Mouse (Mus musculus): ENCODE results near the gene Limk2. TPM values are rescaled to one million over a fixed set of nuclear protein-coding genes. Genes with fewer than 3 reads are reported as not detected.

Limk2 gene
- polyA plus RNA-seq, 1 experiment from 2014 or later: 54.6 TPM

DNA sequence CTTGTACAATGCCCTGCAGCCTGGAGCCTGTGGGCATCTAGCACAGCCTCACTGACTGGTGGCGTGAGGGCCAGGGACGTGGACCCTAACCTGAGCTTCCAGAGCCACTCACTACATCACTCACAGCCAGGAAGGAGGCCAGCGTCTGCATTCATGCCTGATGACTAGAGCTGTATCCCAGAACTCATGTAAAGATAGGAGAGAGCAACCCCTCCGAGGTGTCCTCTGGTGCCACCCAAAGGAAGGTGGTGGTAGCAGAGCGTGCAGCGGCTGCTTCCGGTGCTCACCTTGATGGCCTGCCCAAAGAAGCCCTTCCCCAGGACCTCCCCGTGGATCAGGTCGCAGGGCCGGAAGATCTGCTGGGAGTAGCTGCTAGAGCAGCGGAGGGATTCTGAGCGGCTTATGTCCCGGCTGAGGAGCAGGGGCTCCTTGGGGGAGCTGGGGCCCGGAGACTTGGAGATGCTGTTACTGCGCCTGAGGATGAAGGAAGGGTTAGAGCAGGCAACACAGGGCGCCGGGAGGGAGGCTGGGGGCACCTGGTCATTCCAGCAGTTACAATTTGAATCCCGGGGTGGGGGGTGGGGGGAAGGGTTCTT lies 55.9 kb downstream of the Limk2 start:
- H3K4me3 ChIP-seq: no peak overlapping the region
- H3K9me3 ChIP-seq (replicated peaks): no peaks in the 10 kb centered on the region
- WGBS: 53% methylated on average over 18 of the region's 18 CpGs
- peaks cover 17% of the 10 kb centered on the region for H3K4me1 ChIP-seq
- DNase-seq (ENCODE audit: low spot score): no peak
- no peak overlapping the region for H3K27ac ChIP-seq
- H3K36me3 ChIP-seq: peaks cover 70% of the 10 kb centered on the region
- H3K27me3 ChIP-seq (ENCODE audit: low read depth, poor library complexity, severe bottlenecking): no peaks in the 10 kb centered on the region

DNA sequence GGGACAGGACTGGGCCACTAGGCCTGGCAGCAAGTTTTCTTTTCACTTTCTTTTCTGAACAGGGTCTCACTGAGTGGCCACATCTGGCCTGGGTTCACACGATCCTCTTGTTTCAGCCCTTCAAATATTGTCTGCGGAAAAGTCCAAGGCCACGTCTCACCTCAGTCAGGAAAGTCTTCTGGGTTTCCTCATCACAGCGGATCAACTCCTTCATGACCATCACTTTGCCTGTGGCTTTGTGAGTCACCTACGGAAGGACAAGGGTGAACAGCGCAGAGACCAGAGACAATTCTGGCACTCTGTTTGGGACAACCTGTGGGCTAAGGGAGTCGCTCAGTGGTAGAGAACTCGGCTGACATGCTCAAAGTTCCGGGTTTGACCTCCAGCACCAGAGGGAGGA lies 56.9 kb downstream of the Limk2 start:
- H3K4me3 ChIP-seq: no peak overlapping the region
- peaks cover 27% of the 10 kb centered on the region for H3K4me1 ChIP-seq
- H3K9me3 ChIP-seq (replicated peaks): no peaks in the 10 kb centered on the region
- 96% methylated on average over 9 of the region's 9 CpGs for WGBS
- no peaks in the 10 kb centered on the region for H3K27me3 ChIP-seq (ENCODE audit: low read depth, poor library complexity, severe bottlenecking)
- H3K36me3 ChIP-seq: peaks cover 62% of the 10 kb centered on the region
- no peak overlapping the region for H3K27ac ChIP-seq
- no peak for DNase-seq (ENCODE audit: low spot score)

GRCm38 (mm10) chr11:3349343-3349695 lies 59.7 kb downstream of the Limk2 start:
- no peak for DNase-seq (ENCODE audit: low spot score)
- peaks cover 63% of the 10 kb centered on the region for H3K36me3 ChIP-seq
- no peaks in the 10 kb centered on the region for H3K9me3 ChIP-seq (replicated peaks)
- peak overlapping the region; percentile 53; the same call in 1 of the 2 replicates for H3K27ac ChIP-seq
- 85% methylated on average over 4 of the region's 4 CpGs for WGBS
- H3K4me1 ChIP-seq: peaks cover 28% of the 10 kb centered on the region
- no peak overlapping the region for H3K4me3 ChIP-seq
- no peaks in the 10 kb centered on the region for H3K27me3 ChIP-seq (ENCODE audit: low read depth, poor library complexity, severe bottlenecking)

DNA sequence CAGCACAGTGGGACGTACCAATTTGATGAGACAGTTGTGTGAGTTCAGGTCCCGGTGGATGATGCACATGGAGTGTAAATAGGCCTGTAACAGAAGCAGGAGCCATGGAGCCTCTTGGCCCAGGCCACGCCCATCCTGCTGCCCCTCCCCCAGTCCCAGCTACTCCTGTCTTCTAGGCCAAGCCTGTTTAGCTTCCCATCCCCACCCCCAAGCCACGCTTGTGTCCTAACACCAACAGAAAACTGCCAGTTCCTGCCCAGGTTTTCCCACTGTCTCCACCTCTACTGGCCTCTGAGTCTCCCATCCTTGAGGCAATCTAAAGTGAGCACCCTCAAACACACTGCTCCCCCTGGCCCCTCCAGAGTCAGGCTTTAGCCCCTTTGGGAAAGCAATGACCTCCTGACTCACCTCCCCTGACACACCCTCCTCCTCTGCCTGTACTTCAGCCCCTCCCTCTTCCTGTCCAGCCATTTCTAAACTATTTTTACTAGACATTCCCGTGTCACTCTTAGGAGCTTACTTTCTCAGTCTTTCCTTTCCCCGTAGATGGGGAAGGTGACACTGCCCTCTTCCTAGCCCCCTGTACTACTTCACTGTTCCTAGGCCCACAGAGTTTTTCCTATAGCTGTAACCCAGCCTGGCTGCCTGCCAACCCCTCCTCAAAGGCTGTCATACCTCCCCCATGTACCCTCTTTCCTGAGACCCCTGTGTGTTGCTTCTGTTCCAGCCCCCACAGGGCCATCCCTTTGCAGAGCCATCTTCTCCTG lies 60.2 kb downstream of the Limk2 start:
- no peak for DNase-seq (ENCODE audit: low spot score)
- Histone ChIP-seq H3K9me3 (replicated peaks) (no peaks in the 10 kb centered on the region), H3K27me3 (ENCODE audit: low read depth, poor library complexity, severe bottlenecking) (no peaks in the 10 kb centered on the region), H3K27ac (peak overlapping the region; percentile 53), H3K4me1 (peaks cover 28% of the 10 kb centered on the region), H3K4me3 (no peak overlapping the region), H3K36me3 (peaks cover 63% of the 10 kb centered on the region)
- WGBS: 26% methylated on average over 6 of the region's 6 CpGs

- peaks cover 58% of the 10 kb centered on the region for H3K36me3 ChIP-seq
- DNase-seq (ENCODE audit: low spot score): no peak
- H3K4me3 ChIP-seq: no peak overlapping the region
- H3K4me1 ChIP-seq: peaks cover 23% of the 10 kb centered on the region
- no peaks in the 10 kb centered on the region for H3K27me3 ChIP-seq (ENCODE audit: low read depth, poor library complexity, severe bottlenecking)
- peak overlapping the region; percentile 53 for H3K27ac ChIP-seq
- H3K9me3 ChIP-seq (replicated peaks): no peaks in the 10 kb centered on the region
Measured at GRCm38 (mm10) chr11:3347835-3348195, 61.2 kb downstream of the Limk2 start.

- H3K4me1 ChIP-seq: peaks cover 23% of the 10 kb centered on the region
- WGBS: 63% methylated on average over 12 of the region's 12 CpGs
- H3K9me3 ChIP-seq (replicated peaks): no peaks in the 10 kb centered on the region
- peak; percentile 92 for DNase-seq (ENCODE audit: low spot score)
- no peaks in the 10 kb centered on the region for H3K27me3 ChIP-seq (ENCODE audit: low read depth, poor library complexity, severe bottlenecking)
- peaks cover 52% of the 10 kb centered on the region for H3K36me3 ChIP-seq
- no peak overlapping the region for H3K4me3 ChIP-seq
- peak overlapping the region; percentile 53 for H3K27ac ChIP-seq
Measured at GRCm38 (mm10) chr11:3347091-3347834, 61.7 kb downstream of the Limk2 start.

DNA sequence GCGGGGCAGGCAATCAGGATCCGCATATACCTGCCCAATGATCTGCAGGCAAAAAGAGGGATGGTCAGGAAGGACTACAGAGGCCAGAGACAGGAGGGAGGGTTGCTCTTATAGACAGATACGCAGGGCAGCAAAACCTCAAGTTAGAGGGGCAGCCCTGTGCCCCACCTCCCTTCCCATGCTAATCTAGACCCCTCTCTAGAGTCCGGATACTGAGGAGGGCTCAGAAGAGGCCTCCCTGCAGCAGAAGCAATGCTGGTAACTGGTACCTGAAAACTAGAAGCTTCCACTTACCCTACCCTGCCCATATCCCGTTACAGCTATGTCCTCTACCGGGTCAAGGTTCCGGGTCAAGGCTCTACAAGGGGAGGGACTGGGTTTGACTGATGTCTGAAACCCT lies 62.6 kb downstream of the Limk2 start:
- Histone ChIP-seq H3K27me3 (ENCODE audit: low read depth, poor library complexity, severe bottlenecking) (no peaks in the 10 kb centered on the region), H3K36me3 (peaks cover 45% of the 10 kb centered on the region), H3K4me1 (peaks cover 23% of the 10 kb centered on the region), H3K4me3 (no peak overlapping the region), H3K9me3 (replicated peaks) (no peaks in the 10 kb centered on the region), H3K27ac (no peak overlapping the region)
- no peak for DNase-seq (ENCODE audit: low spot score)
- 96% methylated on average over 7 of the region's 7 CpGs for WGBS

- no peak for DNase-seq (ENCODE audit: low spot score)
- no peaks in the 10 kb centered on the region for H3K27me3 ChIP-seq (ENCODE audit: low read depth, poor library complexity, severe bottlenecking)
- no peak overlapping the region for H3K4me3 ChIP-seq
- H3K27ac ChIP-seq: no peak overlapping the region
- no peaks in the 10 kb centered on the region for H3K9me3 ChIP-seq (replicated peaks)
- WGBS: 87% methylated on average over 3 of the region's 3 CpGs
- H3K4me1 ChIP-seq: peaks cover 23% of the 10 kb centered on the region
- peaks cover 32% of the 10 kb centered on the region for H3K36me3 ChIP-seq
Measured at GRCm38 (mm10) chr11:3344916-3345315, 64.1 kb downstream of the Limk2 start.

DNA sequence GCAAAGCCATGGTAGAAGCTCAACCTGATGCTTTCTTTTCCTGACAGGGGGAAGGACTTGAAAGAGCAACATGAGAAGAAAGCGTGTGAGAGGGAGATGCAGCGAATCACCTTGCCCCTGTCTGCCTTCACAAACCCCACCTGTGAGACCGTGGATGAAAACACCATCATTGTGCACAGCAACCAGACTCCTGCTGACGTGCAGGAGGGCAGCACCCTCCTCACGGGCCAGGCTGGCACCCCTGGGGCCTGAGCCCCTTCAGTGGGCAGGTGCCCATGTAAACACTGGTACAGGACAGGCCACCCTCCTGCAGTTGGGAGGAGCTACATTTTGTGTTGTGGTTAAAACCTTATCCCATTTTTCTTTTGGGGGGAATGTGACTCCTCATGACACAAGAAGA lies 67.5 kb downstream of the Limk2 start:
- Histone ChIP-seq H3K27me3 (ENCODE audit: low read depth, poor library complexity, severe bottlenecking) (no peaks in the 10 kb centered on the region), H3K9me3 (replicated peaks) (no peaks in the 10 kb centered on the region), H3K4me3 (no peak overlapping the region), H3K4me1 (peaks cover 16% of the 10 kb centered on the region), H3K36me3 (peaks cover 29% of the 10 kb centered on the region), H3K27ac (no peak overlapping the region)
- WGBS: 72% methylated on average over 5 of the region's 5 CpGs
- DNase-seq (ENCODE audit: low spot score): no peak

DNA sequence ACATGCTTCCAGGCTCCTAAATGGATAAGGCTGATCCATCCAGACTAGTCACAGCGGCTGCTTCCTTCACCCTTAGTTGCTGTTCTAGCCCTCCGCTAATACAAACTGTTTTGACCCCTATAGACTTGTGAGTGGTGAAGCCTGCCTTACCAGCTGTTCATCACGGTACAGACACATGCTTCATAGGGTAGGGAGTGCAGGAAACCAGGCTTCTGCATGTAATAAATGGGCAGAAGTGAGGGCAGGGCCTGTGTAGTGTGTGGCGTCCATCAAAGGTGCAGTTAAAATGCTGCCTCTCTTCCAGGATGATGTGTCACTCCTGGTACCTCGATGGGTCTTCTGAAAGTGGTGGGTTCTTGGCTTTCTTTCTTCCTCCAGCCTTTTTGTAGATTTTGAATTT lies 71.0 kb downstream of the Limk2 start:
- 68% methylated on average over 5 of the region's 5 CpGs for WGBS
- H3K27ac ChIP-seq: peak overlapping the region; percentile 81
- no peak overlapping the region for H3K4me3 ChIP-seq
- no peaks in the 10 kb centered on the region for H3K9me3 ChIP-seq (replicated peaks)
- no peaks in the 10 kb centered on the region; the same call in 1 of the 2 replicates for H3K36me3 ChIP-seq
- H3K4me1 ChIP-seq: peaks cover 34% of the 10 kb centered on the region
- peaks cover 6% of the 10 kb centered on the region; the same call in 1 of the 2 replicates for H3K27me3 ChIP-seq (ENCODE audit: low read depth, poor library complexity, severe bottlenecking)
- DNase-seq (ENCODE audit: low spot score): no peak

GRCm38 (mm10) chr11:3337173-3337955 lies 71.6 kb downstream of the Limk2 start:
- peak; percentile 52 for DNase-seq (ENCODE audit: low spot score)
- 25% methylated on average over 12 of the region's 12 CpGs for WGBS
- peaks cover 10% of the 10 kb centered on the region; the same call in 1 of the 2 replicates for H3K27me3 ChIP-seq (ENCODE audit: low read depth, poor library complexity, severe bottlenecking)
- peaks cover 40% of the 10 kb centered on the region for H3K4me1 ChIP-seq
- H3K9me3 ChIP-seq (replicated peaks): no peaks in the 10 kb centered on the region
- no peak overlapping the region for H3K4me3 ChIP-seq
- H3K36me3 ChIP-seq: no peaks in the 10 kb centered on the region; the same call in 1 of the 2 replicates
- H3K27ac ChIP-seq: peak overlapping the region; percentile 81

DNA sequence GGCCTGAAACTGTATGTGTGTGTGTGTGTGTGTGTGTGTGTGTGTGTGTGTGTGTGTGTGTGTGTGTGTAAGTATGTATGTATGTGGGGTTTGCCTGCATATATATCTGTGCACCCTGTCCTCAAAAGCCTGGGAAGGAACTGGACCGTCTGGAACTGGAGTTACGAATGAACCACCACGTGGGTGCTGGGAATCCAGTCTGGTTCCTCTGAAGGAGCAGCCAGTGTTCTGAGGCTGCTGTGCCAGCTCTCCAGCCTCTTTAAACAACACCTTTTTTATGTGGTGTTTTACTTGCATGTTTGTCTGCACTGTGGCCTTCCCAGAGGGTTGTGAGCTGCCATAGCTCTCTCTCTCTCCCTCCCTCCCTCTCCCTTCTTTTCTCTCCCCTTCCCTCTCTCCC lies 72.4 kb downstream of the Limk2 start:
- Histone ChIP-seq H3K9me3 (replicated peaks) (no peaks in the 10 kb centered on the region), H3K27ac (peak overlapping the region; percentile 81; the same call in 1 of the 2 replicates), H3K4me1 (peaks cover 48% of the 10 kb centered on the region), H3K27me3 (ENCODE audit: low read depth, poor library complexity, severe bottlenecking) (peaks cover 12% of the 10 kb centered on the region; the same call in 1 of the 2 replicates), H3K4me3 (no peak overlapping the region), H3K36me3 (no peaks in the 10 kb centered on the region; the same call in 1 of the 2 replicates)
- 74% methylated on average over 3 of the region's 3 CpGs for WGBS
- DNase-seq (ENCODE audit: low spot score): no peak

Measured in limb, embryonic 10.5 days (tissue).